Mouse (Mus musculus) cortical plate, adult 2 months (tissue): ENCODE measurements around the gene Naglu.

Experiments used
- CTCF ChIP-seq: fragments of 200-500 bp; IDR thresholded peaks from 2 replicates; pipeline ENCODE4 v1.5.1; 2011; ENCODE audit warnings: mild to moderate bottlenecking, control low read depth, low read length; ENCODE audit not compliant: insufficient read depth; ENCODE audit errors: extremely low read depth
- POLR2A ChIP-seq: fragments of 200-500 bp; IDR thresholded peaks from 2 replicates; pipeline ENCODE4 v1.6.1; 2011; ENCODE audit warnings: mild to moderate bottlenecking, low read length, control low read depth; ENCODE audit not compliant: insufficient read depth; ENCODE audit errors: extremely low read depth

GRCm38 (mm10) chr11:101084811-101085210 lies 15.0 kb downstream of the Naglu start:
- TF ChIP-seq CTCF (no peak), POLR2A (no peak)
